Mouse (Mus musculus): ENCODE measurements around the gene Cenps. TPM values are rescaled to one million over a fixed set of nuclear protein-coding genes. Genes with fewer than 3 reads are reported as not detected.

Cenps gene
- polyA plus RNA-seq, 1 experiment from 2014 or later: 11.5 TPM

DNA sequence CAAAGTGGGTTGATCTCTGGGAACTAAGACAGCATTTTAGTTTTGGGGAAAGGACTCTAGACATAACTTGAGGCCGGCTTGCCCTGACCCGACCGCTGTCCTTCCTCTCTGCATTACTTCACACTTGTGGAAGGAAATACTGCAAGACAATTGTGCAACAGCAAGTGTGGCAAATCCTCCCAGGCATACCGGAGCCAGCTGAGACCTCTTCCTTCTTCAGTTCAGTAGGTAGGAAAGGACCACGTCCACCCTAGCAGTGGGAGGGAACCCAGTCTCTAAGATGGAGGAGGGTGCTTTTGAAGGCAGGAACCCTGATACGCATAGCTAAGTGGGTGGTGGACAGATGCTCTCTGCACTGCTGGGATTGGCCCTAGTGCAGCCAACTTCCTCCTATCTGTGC, 18.3 kb upstream of the Cenps start:
- DNase-seq (ENCODE audit: low spot score) (no peak), ATAC-seq (ENCODE audit: low FRiP score, low TSS enrichment) (no peak)
- Histone ChIP-seq H3K9ac (ENCODE audit: low read length) (no peak overlapping the region), H3K4me3 (ENCODE audit: low read depth, low read length) (no peak overlapping the region), H3K9me3 (ENCODE audit: control insufficient read depth, low read length) (no peaks in the 10 kb centered on the region), H3K27ac (replicated peaks) (no peak overlapping the region), H3K4me2 (replicated peaks; ENCODE audit: low read depth) (no peak overlapping the region), H3K36me3 (ENCODE audit: control insufficient read depth, insufficient read depth, low read length) (peaks cover 65% of the 10 kb centered on the region), H3K4me1 (replicated peaks; ENCODE audit: control insufficient read depth, insufficient read depth) (no peaks in the 10 kb centered on the region), H3K27me3 (ENCODE audit: control insufficient read depth, insufficient read depth, low read length) (no peaks in the 10 kb centered on the region)
- TF ChIP-seq CTCF (IDR thresholded peaks at IDR 0.05; ENCODE audit: low read depth) (no peak), EP300 (optimal IDR thresholded peaks at IDR 0.05) (no peak)
- 87% methylated on average over 6 of the region's 6 CpGs for WGBS

DNA sequence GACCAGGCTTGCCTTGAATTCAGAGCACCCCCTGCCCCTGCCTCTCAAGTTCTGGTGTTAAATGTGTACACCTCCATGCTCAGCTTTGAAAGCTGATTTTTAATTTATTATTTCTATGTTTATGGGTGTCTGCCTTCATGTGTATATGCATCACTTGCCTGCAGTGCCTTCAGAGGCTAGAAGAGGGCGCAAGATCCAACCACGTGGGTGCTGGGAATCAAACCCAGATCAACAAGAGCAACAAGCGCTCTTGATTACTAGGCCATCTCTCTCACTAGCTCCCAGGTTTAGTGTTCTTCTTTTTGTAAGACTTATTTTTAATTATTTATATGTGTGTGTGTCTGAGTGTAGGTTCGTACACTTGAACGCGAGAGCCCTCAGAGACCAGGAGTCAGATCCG, 17.4 kb upstream of the Cenps start:
- Histone ChIP-seq H3K4me2 (replicated peaks; ENCODE audit: low read depth) (no peak overlapping the region), H3K27me3 (ENCODE audit: control insufficient read depth, insufficient read depth, low read length) (no peaks in the 10 kb centered on the region), H3K9me3 (ENCODE audit: control insufficient read depth, low read length) (no peaks in the 10 kb centered on the region), H3K27ac (replicated peaks) (no peak overlapping the region), H3K4me3 (ENCODE audit: low read depth, low read length) (no peak overlapping the region), H3K9ac (ENCODE audit: low read length) (no peak overlapping the region), H3K36me3 (ENCODE audit: control insufficient read depth, insufficient read depth, low read length) (peaks cover 66% of the 10 kb centered on the region), H3K4me1 (replicated peaks; ENCODE audit: control insufficient read depth, insufficient read depth) (no peaks in the 10 kb centered on the region)
- WGBS: 98% methylated on average over 7 of the region's 7 CpGs
- TF ChIP-seq CTCF (IDR thresholded peaks at IDR 0.05; ENCODE audit: low read depth): no peak
- no peak for TF ChIP-seq EP300 (optimal IDR thresholded peaks at IDR 0.05)
- DNase-seq (ENCODE audit: low spot score) (no peak), ATAC-seq (ENCODE audit: low FRiP score, low TSS enrichment) (no peak)

DNA sequence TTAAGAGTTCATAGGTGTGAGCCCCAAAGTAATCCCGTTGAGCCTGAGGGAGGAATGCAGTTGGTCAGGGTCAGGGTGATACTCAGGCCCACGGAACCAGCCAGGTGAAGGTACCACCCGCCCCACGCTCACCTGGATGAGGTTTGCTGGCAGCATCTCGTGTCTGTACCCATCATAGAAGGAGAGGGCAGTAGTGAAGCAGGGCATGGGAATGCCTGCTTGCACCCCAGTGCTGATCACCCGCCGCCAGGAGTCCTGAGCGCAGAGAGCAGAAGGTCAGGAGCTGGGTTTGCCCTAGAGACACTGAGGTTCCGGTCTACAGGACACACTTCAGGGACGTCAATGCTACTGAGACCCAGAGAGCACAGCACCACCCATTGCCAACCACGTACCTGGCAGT, 13.3 kb upstream of the Cenps start:
- ATAC-seq (ENCODE audit: low FRiP score, low TSS enrichment) (no peak), DNase-seq (ENCODE audit: low spot score) (no peak)
- TF ChIP-seq EP300 (optimal IDR thresholded peaks at IDR 0.05) (no peak), CTCF (IDR thresholded peaks at IDR 0.05; ENCODE audit: low read depth) (no peak)
- Histone ChIP-seq H3K4me1 (replicated peaks; ENCODE audit: control insufficient read depth, insufficient read depth) (no peaks in the 10 kb centered on the region), H3K36me3 (ENCODE audit: control insufficient read depth, insufficient read depth, low read length) (peaks cover 41% of the 10 kb centered on the region), H3K4me3 (ENCODE audit: low read depth, low read length) (no peak overlapping the region), H3K9ac (ENCODE audit: low read length) (no peak overlapping the region), H3K27me3 (ENCODE audit: control insufficient read depth, insufficient read depth, low read length) (no peaks in the 10 kb centered on the region), H3K27ac (replicated peaks) (no peak overlapping the region), H3K9me3 (ENCODE audit: control insufficient read depth, low read length) (no peaks in the 10 kb centered on the region), H3K4me2 (replicated peaks; ENCODE audit: low read depth) (no peak overlapping the region)
- WGBS: 85% methylated on average over 11 of the region's 11 CpGs

DNA sequence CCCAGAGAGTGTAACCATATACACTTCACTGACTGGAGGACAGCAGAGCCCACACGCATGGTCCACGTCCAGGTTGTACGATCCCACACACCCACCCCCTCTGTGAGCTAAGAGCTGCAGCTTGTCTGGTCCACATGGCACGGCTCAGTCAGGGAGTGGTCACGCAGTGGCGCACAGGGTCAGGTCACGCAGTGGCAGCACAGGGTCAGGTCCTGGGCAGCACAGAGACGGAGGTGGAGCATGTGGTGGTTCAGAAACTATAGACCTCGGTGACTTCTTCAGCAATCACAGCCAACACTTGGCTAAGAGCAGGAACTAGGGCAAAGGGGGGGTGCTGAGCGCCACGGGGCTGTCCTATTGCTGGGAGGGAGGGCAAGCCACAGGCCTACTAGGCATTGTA, 12.8 kb upstream of the Cenps start:
- Histone ChIP-seq H3K36me3 (ENCODE audit: control insufficient read depth, insufficient read depth, low read length) (peaks cover 39% of the 10 kb centered on the region), H3K27me3 (ENCODE audit: control insufficient read depth, insufficient read depth, low read length) (no peaks in the 10 kb centered on the region), H3K4me2 (replicated peaks; ENCODE audit: low read depth) (no peak overlapping the region), H3K9ac (ENCODE audit: low read length) (no peak overlapping the region), H3K4me3 (ENCODE audit: low read depth, low read length) (no peak overlapping the region), H3K9me3 (ENCODE audit: control insufficient read depth, low read length) (no peaks in the 10 kb centered on the region), H3K27ac (replicated peaks) (no peak overlapping the region), H3K4me1 (replicated peaks; ENCODE audit: control insufficient read depth, insufficient read depth) (no peaks in the 10 kb centered on the region)
- no peak for TF ChIP-seq EP300 (optimal IDR thresholded peaks at IDR 0.05)
- no peak for TF ChIP-seq CTCF (IDR thresholded peaks at IDR 0.05; ENCODE audit: low read depth)
- 78% methylated on average over 11 of the region's 11 CpGs for WGBS
- no peak for DNase-seq (ENCODE audit: low spot score)
- peak; percentile 29; the same call in 1 of the 2 replicates for ATAC-seq (ENCODE audit: low FRiP score, low TSS enrichment)

DNA sequence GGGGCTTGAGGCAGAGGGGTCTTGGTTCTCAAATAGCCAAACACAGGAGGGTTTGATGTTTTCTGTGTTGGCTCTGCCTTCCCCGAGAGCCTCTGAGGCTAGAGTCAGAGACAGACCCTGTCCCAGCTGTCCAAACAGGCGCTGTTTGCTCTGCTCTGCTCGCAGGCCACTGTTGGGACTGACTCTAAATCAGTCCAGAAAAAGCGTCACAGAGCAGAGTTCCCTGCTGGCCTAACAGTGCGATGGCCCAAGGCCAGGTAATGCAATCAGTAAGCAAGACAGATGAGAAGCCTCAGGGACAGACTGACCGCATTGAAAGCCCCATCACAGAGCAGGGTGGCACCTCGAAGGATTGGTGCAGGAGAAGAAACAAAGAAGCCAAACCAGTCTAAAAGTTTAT, 12.2 kb upstream of the Cenps start:
- no peak overlapping the region for H3K9ac ChIP-seq (ENCODE audit: low read length)
- no peak overlapping the region for H3K4me2 ChIP-seq (replicated peaks; ENCODE audit: low read depth)
- DNase-seq (ENCODE audit: low spot score) (no peak), ATAC-seq (ENCODE audit: low FRiP score, low TSS enrichment) (no peak)
- 55% methylated on average over 7 of the region's 7 CpGs for WGBS
- TF ChIP-seq EP300 (optimal IDR thresholded peaks at IDR 0.05) (no peak), CTCF (IDR thresholded peaks at IDR 0.05; ENCODE audit: low read depth) (no peak)
- H3K27ac ChIP-seq (replicated peaks): peak overlapping the region; percentile 9; the same call in 1 of the 2 replicates
- no peaks in the 10 kb centered on the region for H3K27me3 ChIP-seq (ENCODE audit: control insufficient read depth, insufficient read depth, low read length)
- no peaks in the 10 kb centered on the region for H3K9me3 ChIP-seq (ENCODE audit: control insufficient read depth, low read length)
- no peak overlapping the region for H3K4me3 ChIP-seq (ENCODE audit: low read depth, low read length)
- no peaks in the 10 kb centered on the region for H3K4me1 ChIP-seq (replicated peaks; ENCODE audit: control insufficient read depth, insufficient read depth)
- peaks cover 32% of the 10 kb centered on the region for H3K36me3 ChIP-seq (ENCODE audit: control insufficient read depth, insufficient read depth, low read length)

DNA sequence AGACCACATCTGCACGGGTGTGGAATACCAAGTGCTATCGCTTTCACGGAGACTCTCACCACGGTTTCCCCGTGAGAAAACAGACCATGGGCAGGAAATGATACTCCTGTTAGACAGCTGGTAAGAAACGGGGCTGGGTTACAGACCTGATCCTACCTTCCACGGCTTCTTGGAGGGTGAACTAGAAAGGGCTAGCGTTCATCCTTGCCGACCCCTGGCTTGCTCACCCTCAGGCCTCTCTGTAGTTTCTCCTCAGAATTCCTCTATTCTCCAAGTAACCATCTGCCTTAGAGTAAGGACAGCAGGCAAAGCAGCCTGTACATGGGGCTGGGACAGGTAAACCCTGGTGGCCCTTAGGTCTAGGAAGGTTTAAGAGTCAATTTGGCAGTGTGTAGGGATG, 11.8 kb upstream of the Cenps start:
- no peak overlapping the region for H3K4me3 ChIP-seq (ENCODE audit: low read depth, low read length)
- peaks cover 28% of the 10 kb centered on the region for H3K36me3 ChIP-seq (ENCODE audit: control insufficient read depth, insufficient read depth, low read length)
- no peaks in the 10 kb centered on the region for H3K27me3 ChIP-seq (ENCODE audit: control insufficient read depth, insufficient read depth, low read length)
- no peak overlapping the region for H3K4me2 ChIP-seq (replicated peaks; ENCODE audit: low read depth)
- H3K9ac ChIP-seq (ENCODE audit: low read length): no peak overlapping the region
- ATAC-seq (ENCODE audit: low FRiP score, low TSS enrichment) (no peak), DNase-seq (ENCODE audit: low spot score) (no peak)
- H3K27ac ChIP-seq (replicated peaks): peak overlapping the region; percentile 9; the same call in 1 of the 2 replicates
- WGBS: 74% methylated on average over 9 of the region's 9 CpGs
- no peak for TF ChIP-seq EP300 (optimal IDR thresholded peaks at IDR 0.05)
- TF ChIP-seq CTCF (IDR thresholded peaks at IDR 0.05; ENCODE audit: low read depth): no peak
- no peaks in the 10 kb centered on the region for H3K4me1 ChIP-seq (replicated peaks; ENCODE audit: control insufficient read depth, insufficient read depth)
- no peaks in the 10 kb centered on the region for H3K9me3 ChIP-seq (ENCODE audit: control insufficient read depth, low read length)
